Mouse (Mus musculus) forebrain, postnatal 0 days (tissue): Measurements from ENCODE around the gene Zfp61. TPM values are rescaled to one million over a fixed set of nuclear protein-coding genes. Genes with fewer than 3 reads are reported as not detected.

Experiments used
- ATAC-seq: fragments of 200-750 bp; cut with Nextera tagmentation; 2 replicates; pipeline ENCODE4 v1.8.0; 2017; ENCODE audit warnings: mild to moderate bottlenecking, moderate library complexity
- DNase-seq: peaks from one replicate; pipeline ENCODE4 v3.0.0-alpha.2; 2015
- H3K27ac ChIP-seq: fragments of 300-500 bp; sonication (generic); 2 replicates; pipeline ENCODE4 v1.5.1; 2014; ENCODE audit warnings: low read depth, mild to moderate bottlenecking, antibody characterized with exemption, low read length, moderate library complexity, mixed read lengths
- H3K27me3 ChIP-seq: fragments of 300-500 bp; sonication (generic); 2 replicates; pipeline ENCODE4 v1.6.1; 2014; ENCODE audit warnings: mild to moderate bottlenecking, low read length, mixed read lengths; ENCODE audit not compliant: insufficient read depth
- H3K36me3 ChIP-seq: fragments of 300-500 bp; sonication (generic); 2 replicates; pipeline ENCODE4 v1.6.1; 2014; ENCODE audit warnings: mild to moderate bottlenecking, moderate library complexity; ENCODE audit not compliant: insufficient read depth
- H3K4me1 ChIP-seq: fragments of 300-500 bp; sonication (generic); 2 replicates; pipeline ENCODE4 v1.6.1; 2014; ENCODE audit warnings: antibody characterized with exemption; ENCODE audit not compliant: insufficient read depth
- H3K4me2 ChIP-seq: fragments of 300-500 bp; sonication (generic); 2 replicates; pipeline ENCODE4 v1.6.1; 2014; ENCODE audit warnings: low read depth, mild to moderate bottlenecking, moderate library complexity
- H3K4me3 ChIP-seq: fragments of 300-500 bp; sonication (generic); 2 replicates; pipeline ENCODE4 v1.5.1; 2014; ENCODE audit warnings: low read depth, low read length, mixed read lengths
- H3K9ac ChIP-seq: fragments of 300-500 bp; sonication (generic); 2 replicates; pipeline ENCODE4 v1.6.1; 2014; ENCODE audit warnings: mild to moderate bottlenecking
- H3K9me3 ChIP-seq: fragments of 300-500 bp; sonication (generic); 2 replicates; pipeline ENCODE4 v1.6.1; 2016; ENCODE audit warnings: low read length
- CTCF ChIP-seq: sonication (generic); IDR thresholded peaks from 2 replicates; pipeline ENCODE4 v1.5.1; 2016; ENCODE audit warnings: antibody characterized with exemption, control low read depth, low read depth
- WGBS: fragments of 180-500 bp; shearing (Covaris S2); extraction: QIAGEN DNeasy Blood & Tissue Kit; methylation state at CpG from one replicate; pipeline ENCODE4 v1.1.7; 2014; 5-methylcytosine and 5-hydroxymethylcytosine counted together
- polyA plus RNA-seq: library from polyadenylated mRNA; unstranded; fragments of >200 nt; fragmentation: Nextera tagmentation; extraction: Ambion mirVana; gene quantifications from 2 replicates; pipeline ENCODE4 v1.2.1, GENCODE M21; 2015
- total RNA-seq: library from RNA; depleted of rRNA; stranded (reverse); fragments of >200 nt; gene quantifications from 2 replicates; pipeline ENCODE4 v1.2.3, GENCODE M21; 2014

Gene Zfp61
- total and polyA plus RNA-seq, 2 experiments from 2014 or later, result 30.8 to 32.9 TPM

DNA sequence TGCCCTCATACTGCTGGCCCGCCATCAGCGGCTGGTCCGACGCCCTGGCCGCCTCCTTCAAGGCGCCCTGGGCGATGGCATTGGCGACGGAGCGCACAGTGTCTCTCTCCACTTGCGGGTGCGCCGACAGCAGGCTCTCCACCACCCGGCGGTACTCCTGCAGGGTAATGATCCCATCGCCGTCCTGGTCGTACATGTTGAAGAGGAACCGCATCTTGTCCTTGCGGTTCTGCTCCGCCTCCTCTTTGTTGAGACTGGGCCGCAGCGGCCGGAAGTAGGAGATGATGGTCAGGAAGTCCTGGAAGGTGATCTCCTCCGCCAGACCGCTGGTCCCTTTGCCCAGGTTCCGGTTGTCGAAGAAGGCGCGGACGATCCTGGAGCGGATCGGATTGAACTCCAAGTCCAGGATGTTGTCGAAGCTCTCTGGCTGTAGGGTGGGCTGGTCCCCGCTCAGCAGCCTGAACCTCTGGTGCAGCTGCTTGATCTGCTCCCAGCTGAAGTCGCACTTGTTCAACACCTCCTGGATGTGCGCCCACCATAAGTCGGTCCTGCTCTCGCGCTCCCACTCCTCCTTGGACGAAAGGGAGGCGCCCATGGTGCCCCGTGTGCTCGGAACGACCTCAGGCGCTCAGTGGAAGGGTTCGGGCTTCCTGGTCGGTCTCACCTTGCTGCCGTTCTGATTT lies 32.4 kb upstream of the Zfp61 start, which contains the start of gene Tescl:
Gene Tescl (minus strand): TSS at position 633 of the 683 bp plus-strand sequence.
- ATAC-seq, result no peak
- H3K27ac ChIP-seq, result no peak within 1 kb of the TSS
- TF ChIP-seq CTCF, result no peak

DNA sequence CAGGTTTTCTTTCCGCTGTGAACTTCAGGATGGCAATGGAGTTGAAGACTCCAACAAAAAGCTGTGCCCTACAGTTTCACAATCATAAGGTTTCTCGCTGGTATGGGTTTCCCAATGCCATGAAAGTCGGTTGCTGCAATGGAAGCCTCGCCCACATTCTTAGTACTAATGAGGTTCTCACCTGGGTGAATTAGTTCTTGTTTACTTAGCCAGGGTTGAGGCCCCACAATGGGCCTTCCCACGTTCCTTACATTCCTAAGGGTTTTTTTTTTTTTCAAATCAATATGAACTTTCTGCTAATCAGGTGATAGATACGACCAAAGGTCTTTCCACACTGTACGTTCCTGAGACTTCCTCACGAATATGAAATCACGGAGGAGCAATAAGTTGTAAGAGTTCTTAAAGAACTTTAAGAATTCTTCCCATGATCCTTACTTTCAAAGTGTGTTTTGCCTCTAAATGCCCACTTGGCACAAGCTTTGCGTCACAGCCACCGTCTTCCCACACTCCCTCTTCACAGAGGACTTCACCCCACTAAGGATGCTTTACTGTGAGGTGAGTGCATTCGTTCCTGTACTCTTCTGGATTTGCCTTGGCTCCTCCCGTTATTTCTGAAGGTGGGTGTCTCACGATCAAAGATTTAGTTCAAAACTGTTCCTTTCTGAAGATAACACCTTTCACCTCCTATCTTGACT lies 26.4 kb upstream of the Zfp61 start:
- H3K9ac ChIP-seq, result no peak overlapping the region
- H3K4me3 ChIP-seq, result no peak overlapping the region
- WGBS, result 91% methylated on average over 14 of the region's 14 CpGs
- H3K36me3 ChIP-seq, result no peaks in the 10 kb centered on the region
- ATAC-seq (no peak), DNase-seq (no peak)
- H3K27ac ChIP-seq, result no peak overlapping the region
- H3K9me3 ChIP-seq, result peaks cover 5% of the 10 kb centered on the region; the same call in 1 of the 2 replicates
- no peak overlapping the region for H3K4me2 ChIP-seq
- H3K27me3 ChIP-seq, result no peaks in the 10 kb centered on the region
- TF ChIP-seq CTCF, result no peak
- H3K4me1 ChIP-seq, result 0 out of 2 replicates have a peak, but pooled peaks cover 9% of the 10 kb centered on the region

More for the DNA sequence above, 32.4 kb upstream of the Zfp61 start, which contains the start of gene Tescl:
- WGBS, result 54% methylated on average over 49 of the region's 49 CpGs
- peaks cover 13% of the 10 kb centered on the region for H3K27me3 ChIP-seq
- H3K4me1 ChIP-seq, result no peaks in the 10 kb centered on the region
- H3K4me3 ChIP-seq, result no peak within 1 kb of the TSS
- no peaks in the 10 kb centered on the region for H3K9me3 ChIP-seq
- no peak within 1 kb of the TSS for H3K9ac ChIP-seq
- no peaks in the 10 kb centered on the region for H3K36me3 ChIP-seq
- DNase-seq, result no peak
- no peak within 1 kb of the TSS for H3K4me2 ChIP-seq

DNA sequence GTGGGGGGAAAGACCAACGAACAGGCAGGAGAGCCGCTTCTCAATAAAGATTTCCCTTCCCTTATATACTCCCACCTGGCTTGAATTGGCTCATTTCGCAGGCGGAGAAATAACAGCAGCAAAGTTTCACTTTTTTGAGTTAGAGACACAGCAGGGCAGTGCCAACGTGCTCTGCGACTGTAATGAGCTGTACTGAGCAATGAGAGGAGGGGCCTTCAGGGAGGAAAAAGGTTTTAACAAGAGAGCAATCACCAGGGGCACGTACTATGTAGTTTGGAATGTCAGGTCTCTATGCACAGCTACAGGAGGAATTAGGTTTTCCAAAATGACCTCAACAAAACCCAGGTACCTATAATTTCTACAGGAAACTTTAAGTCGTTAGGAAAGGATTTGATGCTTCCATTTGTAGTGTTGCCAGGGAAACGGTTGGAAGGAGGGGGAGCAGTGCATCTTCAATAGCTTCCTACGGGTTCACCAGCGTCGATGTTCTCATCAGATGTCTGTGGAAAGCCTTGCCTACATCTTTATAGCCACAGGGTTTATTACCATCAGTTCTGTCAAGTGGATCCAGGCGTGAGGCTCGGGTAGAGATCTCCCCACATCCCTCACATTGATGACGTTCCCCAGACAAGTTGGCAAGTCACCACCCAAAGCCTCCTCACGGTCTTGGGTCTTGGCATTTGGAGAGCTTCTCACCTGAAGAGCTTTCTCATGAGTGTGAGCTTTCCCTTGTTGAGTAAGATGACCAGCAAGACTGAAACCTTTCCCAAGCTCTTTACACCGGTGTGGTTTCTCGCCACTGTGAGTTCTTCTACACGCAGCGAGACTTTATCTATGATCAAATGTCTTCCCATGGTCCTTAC lies 25.5 kb upstream of the Zfp61 start:
- peak; percentile 73 for ATAC-seq

DNA sequence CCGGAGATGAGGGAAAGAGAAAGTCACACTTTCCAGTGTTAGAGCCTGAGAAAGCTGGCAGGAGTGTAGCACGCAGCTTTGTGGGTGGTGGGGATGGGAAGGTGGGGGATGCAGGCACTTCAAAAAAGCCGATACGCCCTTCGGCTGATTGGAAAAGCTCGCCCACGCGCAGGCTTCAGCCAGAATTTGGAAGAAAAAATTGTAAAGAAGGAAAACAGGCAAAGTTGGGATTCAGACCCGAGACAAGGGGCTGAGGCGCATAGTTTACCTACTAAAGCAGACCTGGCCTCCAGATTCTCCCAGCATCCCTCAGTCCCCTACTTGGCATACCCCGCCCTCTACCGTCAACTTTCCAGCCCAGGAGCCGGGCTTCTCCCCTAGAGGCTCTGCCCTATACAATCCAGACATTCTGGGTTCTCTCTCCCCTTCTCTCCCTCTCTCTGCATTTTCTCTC lies 24.7 kb upstream of the Zfp61 start:
- Histone ChIP-seq H3K9ac (peak overlapping the region; percentile 28; the same call in 1 of the 2 replicates), H3K36me3 (no peaks in the 10 kb centered on the region), H3K9me3 (peaks cover 5% of the 10 kb centered on the region; the same call in 1 of the 2 replicates), H3K27me3 (no peaks in the 10 kb centered on the region), H3K4me3 (peak overlapping the region; percentile 30), H3K27ac (peak overlapping the region; percentile 59; the same call in 1 of the 2 replicates), H3K4me2 (peak overlapping the region; percentile 53), H3K4me1 (0 out of 2 replicates have a peak, but pooled peaks cover 9% of the 10 kb centered on the region)
- WGBS, result 2% methylated on average over 13 of the region's 13 CpGs
- DNase-seq, result peak; percentile 27
- no peak for TF ChIP-seq CTCF
- ATAC-seq, result peak; percentile 44

More for the DNA sequence above, 25.5 kb upstream of the Zfp61 start:
- Histone ChIP-seq H3K27me3 (no peaks in the 10 kb centered on the region), H3K4me1 (0 out of 2 replicates have a peak, but pooled peaks cover 9% of the 10 kb centered on the region), H3K9me3 (peaks cover 5% of the 10 kb centered on the region; the same call in 1 of the 2 replicates), H3K27ac (peak overlapping the region; percentile 59; the same call in 1 of the 2 replicates), H3K9ac (peak overlapping the region; percentile 28; the same call in 1 of the 2 replicates), H3K4me2 (peak overlapping the region; percentile 53), H3K4me3 (peak overlapping the region; percentile 30; the same call in 1 of the 2 replicates), H3K36me3 (no peaks in the 10 kb centered on the region)
- 33% methylated on average over 20 of the region's 20 CpGs for WGBS
- no peak for TF ChIP-seq CTCF
- DNase-seq, result peak; percentile 55

DNA sequence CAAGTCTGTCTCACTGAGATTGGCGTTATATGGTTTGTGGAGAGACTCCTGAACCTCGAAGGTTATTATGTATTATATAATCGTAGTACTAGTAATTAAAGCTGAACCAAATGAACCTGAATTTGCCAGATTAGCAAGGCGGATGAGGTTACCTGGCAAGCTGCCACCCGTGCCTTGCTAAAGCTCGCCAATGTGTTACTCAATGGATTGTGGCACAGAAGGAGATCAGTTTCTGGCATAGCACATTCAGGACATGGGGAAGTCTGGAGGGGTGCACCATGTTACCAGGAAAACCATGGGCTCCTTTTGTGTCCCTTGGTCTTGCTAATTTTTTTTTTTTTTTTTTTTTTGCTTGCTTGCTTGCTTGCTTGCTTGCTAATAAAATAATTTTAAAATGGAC lies 24.2 kb upstream of the Zfp61 start:
- ATAC-seq (no peak), DNase-seq (peak; percentile 25)
- Histone ChIP-seq H3K27ac (no peak overlapping the region), H3K9ac (no peak overlapping the region), H3K36me3 (no peaks in the 10 kb centered on the region), H3K9me3 (peaks cover 5% of the 10 kb centered on the region; the same call in 1 of the 2 replicates), H3K4me3 (0 out of 2 replicates have a peak overlapping the region, but pooled peaks have one; percentile 30), H3K27me3 (no peaks in the 10 kb centered on the region), H3K4me2 (peak overlapping the region; percentile 53; the same call in 1 of the 2 replicates), H3K4me1 (0 out of 2 replicates have a peak, but pooled peaks cover 9% of the 10 kb centered on the region)
- 29% methylated on average over 6 of the region's 6 CpGs for WGBS
- no peak for TF ChIP-seq CTCF

DNA sequence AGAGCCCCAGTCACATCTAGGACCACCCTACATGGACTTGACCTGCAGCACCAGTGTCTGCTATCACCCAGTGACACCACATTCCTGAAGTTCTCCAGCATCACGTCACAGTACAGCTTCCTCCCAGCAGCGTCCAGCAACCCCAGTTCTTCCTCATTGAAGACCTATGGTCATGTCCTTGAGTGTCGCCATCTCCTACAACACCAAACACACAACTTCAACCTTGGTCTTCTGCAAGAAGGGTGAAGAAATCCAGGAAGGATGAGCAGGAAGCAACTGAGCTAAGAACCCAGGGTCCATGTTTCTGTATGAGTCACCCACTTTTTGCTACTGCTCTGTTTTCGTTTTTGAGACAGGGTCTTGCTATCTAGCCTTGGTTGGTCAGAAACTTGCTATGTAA lies 21.6 kb upstream of the Zfp61 start:
- H3K36me3 ChIP-seq, result no peaks in the 10 kb centered on the region
- no peak overlapping the region for H3K4me3 ChIP-seq
- DNase-seq, result no peak

More for the DNA sequence above, 21.6 kb upstream of the Zfp61 start:
- Histone ChIP-seq H3K27ac (no peak overlapping the region), H3K4me2 (no peak overlapping the region), H3K9ac (no peak overlapping the region), H3K27me3 (no peaks in the 10 kb centered on the region), H3K9me3 (peaks cover 5% of the 10 kb centered on the region; the same call in 1 of the 2 replicates), H3K4me1 (0 out of 2 replicates have a peak, but pooled peaks cover 9% of the 10 kb centered on the region)
- no peak for ATAC-seq
- WGBS, result 84% methylated on average over 4 of the region's 4 CpGs
- no peak for TF ChIP-seq CTCF
